Mouse (Mus musculus): Measurements from ENCODE around the gene Sbf2.
"Not testable (repeated sequence)": the region's sequence is repeated elsewhere in the genome, so short reads cannot be mapped to it uniquely, and the experiment has no call there.

Sbf2 gene

DNA sequence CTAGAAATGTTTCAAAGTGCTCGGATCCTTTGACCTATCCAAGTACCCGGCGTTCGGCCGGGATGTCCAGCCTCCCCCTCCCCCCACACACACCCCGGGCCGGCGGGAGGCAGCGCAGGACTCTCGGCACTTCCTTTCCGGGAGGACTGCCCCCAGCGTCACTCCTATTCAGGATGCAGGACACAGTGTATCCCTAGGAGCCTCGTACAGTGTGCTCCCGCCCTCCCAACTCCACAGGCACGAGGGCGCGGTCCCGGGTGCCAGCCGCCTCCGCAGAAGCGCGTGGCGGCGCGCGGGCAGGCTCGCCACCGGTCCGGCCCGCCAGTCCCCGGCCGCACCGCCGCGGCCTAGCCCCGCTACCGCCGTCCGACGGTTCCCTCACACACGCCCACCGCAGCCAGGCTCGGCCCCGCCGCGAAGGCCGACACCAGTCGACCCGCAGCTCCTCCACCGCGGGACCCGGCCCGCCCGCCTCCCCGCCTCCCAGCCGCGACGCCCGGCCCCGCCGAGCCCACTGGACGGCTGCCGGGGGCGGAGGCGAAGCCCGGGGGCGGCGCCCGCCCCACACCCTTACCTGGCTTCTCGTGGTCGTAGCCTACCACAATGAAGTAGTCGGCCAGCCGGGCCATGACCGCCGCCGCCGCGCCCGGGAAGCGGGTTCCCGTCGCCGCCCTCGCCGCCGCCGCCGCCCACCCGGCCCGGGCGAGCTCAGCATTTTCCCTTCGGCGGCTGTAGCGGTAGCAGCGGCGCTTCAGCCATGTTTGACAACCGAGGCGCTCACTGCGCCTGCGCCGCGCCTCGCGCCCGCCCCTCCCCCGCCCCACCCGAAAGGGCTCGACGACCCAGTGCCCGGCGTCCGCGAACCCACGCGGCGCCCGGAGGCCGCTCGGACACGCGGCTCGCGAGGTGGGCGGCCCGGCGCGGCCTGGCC, at the start of gene Sbf2:
Gene Sbf2 (minus strand): TSS at position 790 of the 931 bp plus-strand sequence.
- peak; percentile 91 for DNase-seq

- DNase-seq = no peak
Observed at GRCm38 (mm10) chr7:110658378-110658928, 43.7 kb upstream of the Sbf2 start.

GRCm38 (mm10) chr7:110655966-110656365, 41.2 kb upstream of the Sbf2 start:
- no peak for DNase-seq

GRCm38 (mm10) chr7:110655230-110655629, 40.5 kb upstream of the Sbf2 start:
- DNase-seq = no peak

DNA sequence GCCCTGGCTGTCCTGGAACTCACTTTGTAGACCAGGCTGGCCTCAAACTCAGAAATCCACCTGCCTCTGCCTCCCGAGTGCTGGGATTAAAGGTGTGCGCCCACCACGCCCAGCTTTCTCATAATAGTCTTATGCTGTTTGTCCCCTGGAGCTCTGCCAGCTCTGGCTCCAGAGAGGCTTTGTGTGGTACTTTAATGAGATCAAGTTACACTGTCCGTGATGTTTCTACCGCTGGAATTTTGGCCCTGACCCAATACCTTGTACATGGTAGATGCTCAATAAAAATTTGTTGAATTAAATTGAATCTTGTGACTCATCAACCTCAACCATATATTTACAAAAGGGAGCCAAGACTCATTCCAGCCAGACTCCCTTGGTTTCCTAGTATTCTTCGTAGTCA, 36.4 kb upstream of the Sbf2 start:
- peak; percentile 65 for DNase-seq

GRCm38 (mm10) chr7:110650491-110650890, 35.8 kb upstream of the Sbf2 start:
- DNase-seq = no peak

DNA sequence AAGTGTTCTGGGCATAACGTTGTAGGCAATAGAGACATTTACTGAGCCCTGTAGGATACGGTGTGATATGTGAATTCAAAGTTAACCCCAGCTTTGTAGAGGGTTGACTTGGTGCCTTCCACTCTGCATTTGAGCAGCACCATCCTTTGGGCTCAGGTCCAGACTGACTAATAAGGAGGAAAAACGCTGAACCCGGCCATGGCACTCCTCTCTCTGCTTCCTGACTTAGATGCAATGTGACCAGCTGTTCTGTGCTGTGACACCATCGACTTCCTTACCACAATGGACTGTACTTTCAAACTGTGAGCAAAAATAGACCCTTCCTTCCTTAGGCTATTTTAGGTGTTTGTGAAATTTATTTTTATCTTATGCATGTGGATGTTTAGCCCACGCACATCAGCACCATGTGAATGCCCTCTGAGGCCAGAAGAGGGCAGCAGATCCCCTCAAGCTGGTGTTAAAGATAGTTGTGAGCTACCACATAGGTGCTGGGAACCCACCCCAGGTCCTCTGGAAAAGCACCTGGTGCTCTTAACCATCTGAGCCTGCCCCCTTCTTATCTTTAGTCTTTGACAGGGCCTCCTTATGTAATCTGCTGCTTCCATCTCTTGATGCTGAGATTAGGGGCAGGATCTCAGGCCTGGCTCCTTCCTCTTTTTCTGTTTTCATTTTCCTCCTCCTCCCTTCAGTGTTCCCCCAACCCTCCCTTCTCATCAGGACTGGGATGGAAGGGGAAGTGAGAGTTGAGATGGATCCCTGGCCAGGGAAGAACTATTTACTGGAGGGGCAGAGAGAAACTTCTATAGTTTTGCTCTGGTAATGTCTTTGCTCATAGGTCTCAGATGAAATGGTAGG, 34.6 kb upstream of the Sbf2 start:
- DNase-seq = no peak

GRCm38 (mm10) chr7:110648455-110649085, 33.8 kb upstream of the Sbf2 start:
- DNase-seq = peak; percentile 83

DNA sequence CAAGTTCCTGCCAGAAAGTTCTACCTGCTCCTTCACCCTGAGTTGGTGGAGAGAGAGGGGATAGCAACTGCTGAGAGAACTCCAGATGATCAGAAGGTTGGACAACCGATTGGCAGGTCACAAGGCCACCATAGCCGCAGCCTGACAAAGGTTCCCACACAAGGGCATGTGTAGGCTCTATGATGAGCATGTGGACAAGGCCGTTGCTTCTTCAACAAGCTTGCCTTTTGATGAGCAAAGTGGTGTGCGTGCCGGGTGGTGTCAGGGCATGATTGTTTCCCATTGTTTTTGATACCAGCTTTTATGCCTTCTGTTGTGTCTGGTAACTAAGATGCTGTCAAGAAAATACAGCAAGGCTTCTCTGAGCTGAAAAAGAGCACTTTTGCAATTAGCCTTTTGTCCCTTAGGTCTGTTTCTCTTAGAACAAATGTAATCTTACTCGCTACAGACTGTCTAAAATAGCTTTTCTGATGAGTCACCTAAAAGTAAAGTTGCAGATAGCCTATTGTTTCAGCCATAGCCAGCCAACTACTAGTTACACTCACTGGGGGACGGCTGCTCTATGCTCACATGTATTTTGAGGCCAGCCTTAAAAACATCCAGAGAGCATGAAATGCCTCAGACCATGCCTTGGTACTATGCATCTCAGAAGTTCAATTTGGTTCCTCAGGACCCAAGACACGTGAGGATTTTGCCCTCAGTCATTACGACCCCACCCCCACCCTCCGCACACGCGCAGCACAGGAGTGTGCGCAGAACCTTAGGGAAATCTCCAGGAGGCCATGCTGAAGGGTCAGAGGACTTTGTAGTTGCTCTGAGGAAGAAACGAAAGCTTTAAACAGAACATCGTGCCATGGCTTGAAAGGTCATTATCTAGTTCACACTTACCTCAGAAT, 33.1 kb upstream of the Sbf2 start:
- no peak for DNase-seq

DNA sequence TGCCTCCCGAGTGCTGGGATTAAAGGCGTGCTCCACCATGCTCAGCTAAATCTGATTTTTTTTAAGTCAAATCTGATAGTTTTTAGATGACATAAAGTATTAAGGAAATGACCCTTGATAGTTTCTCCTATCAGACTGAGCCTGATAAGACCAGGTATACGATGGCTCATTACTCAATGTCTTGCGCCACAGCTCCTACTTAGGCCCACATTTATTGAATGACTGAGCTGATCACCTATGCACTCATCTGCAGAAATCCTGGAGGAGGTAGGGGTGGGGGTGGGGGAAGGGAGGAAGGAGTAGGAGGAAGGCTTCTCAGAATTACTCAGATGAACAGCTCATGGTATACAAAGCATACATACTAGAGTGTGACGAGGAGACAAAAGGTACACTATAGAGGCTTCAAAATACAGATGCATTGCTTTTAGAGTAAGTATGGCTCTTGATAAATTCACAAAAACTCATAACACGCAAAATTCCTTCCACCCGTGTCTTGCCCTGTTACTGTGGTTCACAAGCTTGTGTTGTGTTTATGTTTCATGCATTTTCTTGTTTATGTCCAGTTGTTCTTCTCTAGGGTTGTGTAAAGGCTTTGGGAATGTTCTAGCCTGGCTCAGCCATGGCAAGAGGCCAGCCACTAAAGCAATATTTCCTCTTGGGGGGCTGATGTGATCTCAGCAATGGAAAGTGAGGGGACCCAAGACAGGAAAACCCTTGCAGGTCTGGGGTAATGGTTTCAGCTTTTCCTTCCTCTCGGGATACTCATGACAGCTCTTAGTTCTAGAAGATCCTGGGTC, 32.1 kb upstream of the Sbf2 start:
- DNase-seq = no peak

DNA sequence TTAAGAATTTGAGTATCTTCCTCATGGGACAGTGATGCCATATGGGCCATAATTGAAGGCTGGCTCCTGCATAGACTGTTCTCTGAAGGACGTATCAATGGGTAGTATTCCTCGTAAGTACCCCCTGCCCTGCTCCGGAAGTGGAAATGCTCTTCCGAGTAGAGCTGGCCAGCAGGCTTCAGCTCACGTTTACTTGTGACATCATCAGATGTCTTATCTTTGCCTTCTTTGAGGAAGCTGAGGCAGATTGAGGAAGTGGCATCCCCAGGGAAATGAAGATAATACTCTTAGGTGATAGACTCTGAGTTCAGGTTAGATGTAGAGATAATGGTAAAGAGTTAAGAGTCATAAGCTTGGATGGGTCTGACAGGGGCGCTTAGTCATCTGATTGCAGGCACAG, 31.1 kb upstream of the Sbf2 start:
- DNase-seq = no peak

DNA sequence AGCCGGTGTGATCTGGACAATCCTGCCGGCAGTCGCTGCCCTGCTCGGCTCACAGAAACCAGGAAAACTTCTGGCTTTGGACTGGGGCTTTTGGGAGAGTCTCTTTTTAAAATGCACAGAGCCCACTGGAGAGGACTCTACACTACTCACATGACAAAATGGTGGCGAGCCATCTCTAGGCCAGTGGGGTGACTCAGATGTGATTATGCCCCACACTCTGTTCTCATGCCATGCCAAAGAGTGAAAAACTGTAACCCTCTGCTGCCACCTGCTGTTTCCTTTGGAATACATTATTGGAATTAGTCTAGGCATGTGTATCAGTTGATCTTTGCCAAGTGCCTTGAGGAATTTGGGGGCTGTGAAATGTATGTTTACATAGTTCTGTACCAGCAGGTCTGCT, 30.6 kb upstream of the Sbf2 start:
- DNase-seq = peak; percentile 81

DNA sequence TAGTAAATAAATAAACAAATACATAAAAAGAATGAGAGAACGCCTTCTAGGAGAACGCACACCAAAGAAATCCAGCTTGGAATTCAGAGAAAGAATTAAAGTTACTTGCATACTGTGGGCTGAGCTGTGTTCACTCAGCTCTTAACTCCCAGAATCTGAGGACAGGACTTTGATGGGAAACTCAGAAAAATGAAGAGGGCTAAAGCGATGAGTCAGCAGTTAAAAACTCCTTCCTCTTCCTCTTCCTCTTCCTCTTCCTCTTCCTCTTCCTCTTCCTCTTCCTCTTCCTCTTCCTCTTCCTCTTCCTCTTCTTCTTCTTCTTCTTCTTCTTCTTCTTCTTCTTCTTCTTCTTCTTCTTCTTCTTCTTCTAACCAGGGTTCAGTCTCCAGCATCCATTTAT, 25.2 kb upstream of the Sbf2 start:
- not testable (repeated sequence) for DNase-seq

DNA sequence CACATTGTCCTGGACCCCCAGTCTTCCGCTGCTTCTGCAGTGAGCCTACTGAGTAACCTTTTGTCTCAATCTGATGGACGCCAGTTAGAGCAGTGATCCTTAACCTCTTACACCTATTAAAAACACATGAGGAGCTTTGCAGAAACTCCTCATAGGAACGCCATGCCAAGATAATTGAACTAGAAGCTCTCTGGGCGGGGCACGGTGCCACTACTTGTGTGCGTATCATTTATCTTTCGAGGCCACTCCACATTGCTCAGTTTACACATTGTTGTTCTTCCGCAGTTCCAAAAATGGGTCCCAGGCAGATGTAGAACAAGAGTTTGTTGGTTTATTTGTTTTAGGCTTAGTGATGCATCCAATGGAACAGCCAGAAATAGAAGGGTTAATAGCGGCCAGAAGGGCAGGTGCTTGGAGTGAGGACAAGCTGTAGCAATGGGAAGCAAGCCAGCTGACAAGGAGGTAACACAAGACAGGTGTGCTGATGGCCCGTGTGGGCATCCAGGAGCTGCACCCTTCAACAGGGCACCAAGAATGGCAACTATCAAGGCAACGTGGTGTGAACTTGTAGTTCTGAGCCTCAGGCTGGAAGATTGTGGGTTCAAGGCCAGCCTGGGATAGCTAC, 24.7 kb upstream of the Sbf2 start:
- DNase-seq = peak; percentile 16

DNA sequence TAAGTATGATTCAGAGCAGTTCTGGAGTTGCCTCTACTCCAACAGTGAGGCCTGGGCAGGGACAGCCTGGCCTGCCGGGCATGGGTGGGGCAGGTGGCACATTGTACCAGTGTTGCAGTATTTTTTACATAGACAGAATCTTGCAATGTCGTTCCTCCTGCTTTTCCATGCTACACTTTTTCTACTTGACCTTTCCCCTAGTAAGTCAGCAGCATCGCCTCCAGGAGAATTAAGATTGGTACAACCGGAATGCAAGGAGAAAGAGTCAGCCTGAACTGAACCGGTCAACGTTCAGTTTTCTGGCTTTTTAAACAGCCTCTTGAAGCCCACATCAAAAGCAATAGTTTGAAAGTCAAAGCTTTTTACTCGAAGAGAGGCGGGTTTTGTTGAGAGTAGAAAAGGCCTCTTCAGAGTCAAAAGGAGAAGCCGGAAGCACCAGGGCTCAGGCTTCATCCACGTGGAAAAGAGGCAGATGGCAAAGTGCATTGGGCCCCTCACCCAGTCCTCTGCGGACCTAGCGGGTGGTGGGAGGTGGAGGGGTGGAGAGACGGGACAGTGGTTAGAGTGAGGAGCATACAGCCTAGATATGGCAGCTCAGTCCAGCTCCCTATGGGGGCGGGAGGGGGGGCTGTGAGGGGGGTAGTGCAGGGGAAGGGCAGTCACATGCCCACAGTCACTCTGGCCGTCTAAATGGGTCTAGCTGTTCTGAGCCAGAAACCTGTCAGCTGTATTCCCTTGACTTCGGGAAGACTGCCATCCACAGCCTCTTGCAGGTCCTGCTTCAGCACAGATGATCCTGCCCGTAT, 23.8 kb upstream of the Sbf2 start:
- DNase-seq = peak; percentile 38

- DNase-seq = peak; percentile 21
Observed at GRCm38 (mm10) chr7:110636559-110636958, 21.8 kb upstream of the Sbf2 start.

DNA sequence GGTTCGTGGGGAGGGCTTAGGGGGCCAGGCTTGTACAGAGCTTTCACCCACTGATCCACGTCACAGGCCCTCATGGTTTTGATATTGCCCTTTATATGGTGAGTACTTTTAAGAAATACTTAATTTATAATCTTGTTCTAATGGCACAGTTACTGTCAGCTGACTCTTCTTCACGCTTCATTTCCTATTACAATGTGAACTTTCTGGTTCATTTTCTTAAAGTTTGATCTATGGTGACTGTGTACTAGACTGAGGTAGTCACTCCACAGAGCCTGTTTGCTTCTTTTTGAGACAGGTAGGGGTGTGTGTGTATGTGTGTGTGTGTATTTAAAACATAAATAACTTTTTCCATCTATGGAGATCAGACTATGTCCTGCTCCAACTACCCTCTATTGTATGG, 21.2 kb upstream of the Sbf2 start:
- DNase-seq = peak; percentile 24

DNA sequence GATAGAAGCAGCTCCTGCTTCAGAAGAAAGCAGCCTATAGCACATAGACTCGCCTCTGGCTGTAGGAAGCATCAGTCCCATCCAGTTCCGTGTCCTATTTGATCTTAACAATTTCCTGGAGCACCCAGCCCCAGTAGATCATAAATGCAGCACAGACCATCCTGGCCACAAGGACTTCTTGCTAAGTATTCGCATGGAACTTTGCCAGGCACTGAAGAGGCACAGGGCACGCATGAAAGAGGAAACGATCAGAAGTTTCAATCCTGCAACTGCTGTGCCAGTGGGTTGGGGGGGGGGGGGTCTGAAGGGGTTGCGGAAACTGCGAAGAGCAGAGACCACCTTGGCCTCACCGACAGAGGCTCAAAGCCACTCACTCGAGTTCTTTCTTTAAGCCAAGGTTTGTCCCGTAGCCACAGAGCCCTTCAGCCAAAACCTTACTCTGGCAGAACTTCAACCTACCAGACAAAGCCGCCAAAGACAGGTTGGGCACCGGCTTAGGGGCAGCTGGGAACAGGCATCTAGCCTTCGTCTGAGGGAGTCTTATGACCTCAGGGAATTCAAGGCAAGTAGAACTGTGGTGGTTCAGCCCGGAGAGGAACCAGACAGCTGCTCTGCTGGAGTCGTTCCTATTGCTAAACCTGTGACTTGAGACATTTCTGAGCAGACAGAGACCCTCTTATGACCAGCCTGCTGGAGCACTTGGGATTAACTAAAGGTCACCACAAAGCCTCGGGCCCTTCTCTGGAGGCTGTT, 16.6 kb upstream of the Sbf2 start:
- DNase-seq = peak; percentile 35
